Mouse (Mus musculus): ENCODE data around the gene Trim28. TPM values are rescaled to one million over a fixed set of nuclear protein-coding genes. Genes with fewer than 3 reads are reported as not detected.

Gene Trim28
- 251 and 280 TPM in 2 replicates for polyA plus RNA-seq (2014; fragmentation: Nextera tagmentation; extraction: Ambion mirVana)

GRCm38 (mm10) chr7:12998851-12999250 is at the start of gene Trim28:
Trim28 (plus strand) TSS chr7:12999114.
- no peak within 1 kb of the TSS for H3K4me3 ChIP-seq (ENCODE audit: low read depth, low read length)
- ATAC-seq (ENCODE audit: low read depth), result no peak
- 87% methylated on average over 3 of the region's 3 CpGs for WGBS
- no peaks in the 10 kb centered on the region for H3K4me1 ChIP-seq (ENCODE audit: control insufficient read depth, insufficient read depth, low read length)
- H3K9ac ChIP-seq (replicated peaks; ENCODE audit: low read depth, low read length), result no peak within 1 kb of the TSS
- H3K4me2 ChIP-seq (ENCODE audit: low read depth, low read length), result no peak within 1 kb of the TSS
- H3K27me3 ChIP-seq (ENCODE audit: control insufficient read depth, insufficient read depth, low read length), result no peaks in the 10 kb centered on the region
- no peaks in the 10 kb centered on the region for H3K36me3 ChIP-seq (ENCODE audit: control insufficient read depth, insufficient read depth, low read length)
- H3K9me3 ChIP-seq (ENCODE audit: control insufficient read depth, low read length), result no peaks in the 10 kb centered on the region
- H3K27ac ChIP-seq (ENCODE audit: low read depth, low read length), result no peak within 1 kb of the TSS

- H3K4me3 ChIP-seq (ENCODE audit: low read depth, low read length), result peak overlapping the region; percentile 47
- ATAC-seq (ENCODE audit: low read depth), result peak; percentile 10
- H3K9me3 ChIP-seq (ENCODE audit: control insufficient read depth, low read length), result no peaks in the 10 kb centered on the region
- peak overlapping the region; percentile 90 for H3K4me2 ChIP-seq (ENCODE audit: low read depth, low read length)
- H3K27ac ChIP-seq (ENCODE audit: low read depth, low read length), result peak overlapping the region; percentile 95
- no peaks in the 10 kb centered on the region for H3K36me3 ChIP-seq (ENCODE audit: control insufficient read depth, insufficient read depth, low read length)
- WGBS, result 7% methylated on average over 16 of the region's 16 CpGs
- peaks cover 7% of the 10 kb centered on the region for H3K4me1 ChIP-seq (ENCODE audit: control insufficient read depth, insufficient read depth, low read length)
- peak overlapping the region; percentile 70 for H3K9ac ChIP-seq (replicated peaks; ENCODE audit: low read depth, low read length)
- H3K27me3 ChIP-seq (ENCODE audit: control insufficient read depth, insufficient read depth, low read length), result no peaks in the 10 kb centered on the region
These were observed 49.1 kb upstream of the Trim28 start for GRCm38 (mm10) chr7:12949872-12950229.

DNA sequence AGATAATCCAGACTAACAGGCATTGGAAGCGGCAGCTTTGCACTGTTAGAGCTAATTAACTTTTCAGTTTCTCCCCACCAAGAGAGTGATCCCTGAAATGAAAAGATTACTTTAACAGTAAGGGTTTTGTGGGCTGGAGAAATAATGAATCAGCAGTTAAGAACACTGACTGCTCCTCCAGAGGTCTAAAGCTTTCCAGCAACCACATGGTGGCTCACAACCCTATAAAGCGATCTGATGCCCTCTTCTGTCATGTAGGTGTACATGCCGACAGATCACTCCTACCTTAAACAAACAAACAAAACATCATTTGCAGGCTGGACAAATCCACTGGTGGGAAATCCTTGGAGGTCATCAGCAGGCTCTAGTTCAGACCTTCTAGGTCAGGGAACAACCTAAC is 44.0 kb upstream of the Trim28 start:
- H3K9me3 ChIP-seq (ENCODE audit: control insufficient read depth, low read length), result no peaks in the 10 kb centered on the region
- H3K4me2 ChIP-seq (ENCODE audit: low read depth, low read length), result no peak overlapping the region
- 64% methylated on average over 3 of the region's 3 CpGs for WGBS
- no peak overlapping the region for H3K9ac ChIP-seq (replicated peaks; ENCODE audit: low read depth, low read length)
- no peaks in the 10 kb centered on the region for H3K27me3 ChIP-seq (ENCODE audit: control insufficient read depth, insufficient read depth, low read length)
- H3K36me3 ChIP-seq (ENCODE audit: control insufficient read depth, insufficient read depth, low read length), result no peaks in the 10 kb centered on the region
- ATAC-seq (ENCODE audit: low read depth), result no peak
- H3K4me3 ChIP-seq (ENCODE audit: low read depth, low read length), result no peak overlapping the region
- peaks cover 4% of the 10 kb centered on the region; the same call in 1 of the 2 replicates for H3K4me1 ChIP-seq (ENCODE audit: control insufficient read depth, insufficient read depth, low read length)
- no peak overlapping the region for H3K27ac ChIP-seq (ENCODE audit: low read depth, low read length)

- H3K27ac ChIP-seq (ENCODE audit: low read depth, low read length), result no peak overlapping the region
These were observed 41.4 kb upstream of the Trim28 start for GRCm38 (mm10) chr7:12957511-12957910.

GRCm38 (mm10) chr7:12958948-12959347 is 40.0 kb upstream of the Trim28 start:
- 83% methylated on average over 4 of the region's 4 CpGs for WGBS

More at GRCm38 (mm10) chr7:12957511-12957910, 41.4 kb upstream of the Trim28 start:
- no peaks in the 10 kb centered on the region for H3K27me3 ChIP-seq (ENCODE audit: control insufficient read depth, insufficient read depth, low read length)
- WGBS, result 79% methylated on average over 5 of the region's 5 CpGs
- no peak for ATAC-seq (ENCODE audit: low read depth)
- H3K4me1 ChIP-seq (ENCODE audit: control insufficient read depth, insufficient read depth, low read length), result no peaks in the 10 kb centered on the region
- H3K4me2 ChIP-seq (ENCODE audit: low read depth, low read length), result no peak overlapping the region
- no peak overlapping the region for H3K9ac ChIP-seq (replicated peaks; ENCODE audit: low read depth, low read length)
- no peaks in the 10 kb centered on the region for H3K36me3 ChIP-seq (ENCODE audit: control insufficient read depth, insufficient read depth, low read length)
- H3K4me3 ChIP-seq (ENCODE audit: low read depth, low read length), result no peak overlapping the region
- no peaks in the 10 kb centered on the region for H3K9me3 ChIP-seq (ENCODE audit: control insufficient read depth, low read length)

GRCm38 (mm10) chr7:12959718-12960117 is 39.2 kb upstream of the Trim28 start:
- no peak for ATAC-seq (ENCODE audit: low read depth)
- Histone ChIP-seq H3K27me3 (ENCODE audit: control insufficient read depth, insufficient read depth, low read length) (no peaks in the 10 kb centered on the region), H3K4me3 (ENCODE audit: low read depth, low read length) (no peak overlapping the region), H3K4me2 (ENCODE audit: low read depth, low read length) (no peak overlapping the region), H3K9me3 (ENCODE audit: control insufficient read depth, low read length) (no peaks in the 10 kb centered on the region), H3K27ac (ENCODE audit: low read depth, low read length) (no peak overlapping the region), H3K9ac (replicated peaks; ENCODE audit: low read depth, low read length) (no peak overlapping the region), H3K4me1 (ENCODE audit: control insufficient read depth, insufficient read depth, low read length) (no peaks in the 10 kb centered on the region), H3K36me3 (ENCODE audit: control insufficient read depth, insufficient read depth, low read length) (no peaks in the 10 kb centered on the region)
- WGBS, result 17% methylated on average over 4 of the region's 4 CpGs

More at GRCm38 (mm10) chr7:12958948-12959347, 40.0 kb upstream of the Trim28 start:
- Histone ChIP-seq H3K27ac (ENCODE audit: low read depth, low read length) (no peak overlapping the region), H3K4me2 (ENCODE audit: low read depth, low read length) (no peak overlapping the region), H3K9ac (replicated peaks; ENCODE audit: low read depth, low read length) (no peak overlapping the region), H3K36me3 (ENCODE audit: control insufficient read depth, insufficient read depth, low read length) (no peaks in the 10 kb centered on the region), H3K4me3 (ENCODE audit: low read depth, low read length) (no peak overlapping the region), H3K27me3 (ENCODE audit: control insufficient read depth, insufficient read depth, low read length) (no peaks in the 10 kb centered on the region), H3K4me1 (ENCODE audit: control insufficient read depth, insufficient read depth, low read length) (no peaks in the 10 kb centered on the region), H3K9me3 (ENCODE audit: control insufficient read depth, low read length) (no peaks in the 10 kb centered on the region)
- no peak for ATAC-seq (ENCODE audit: low read depth)

- H3K4me1 ChIP-seq (ENCODE audit: control insufficient read depth, insufficient read depth, low read length), result peaks cover 5% of the 10 kb centered on the region
- WGBS, result 3% methylated on average over 29 of the region's 29 CpGs
- H3K4me2 ChIP-seq (ENCODE audit: low read depth, low read length), result peak overlapping the region; percentile 56
- peak overlapping the region; percentile 44 for H3K4me3 ChIP-seq (ENCODE audit: low read depth, low read length)
- peak overlapping the region; percentile 82 for H3K27ac ChIP-seq (ENCODE audit: low read depth, low read length)
- H3K27me3 ChIP-seq (ENCODE audit: control insufficient read depth, insufficient read depth, low read length), result no peaks in the 10 kb centered on the region; the same call in 1 of the 2 replicates
- H3K9ac ChIP-seq (replicated peaks; ENCODE audit: low read depth, low read length), result peak overlapping the region; percentile 61
- no peaks in the 10 kb centered on the region for H3K9me3 ChIP-seq (ENCODE audit: control insufficient read depth, low read length)
- no peaks in the 10 kb centered on the region for H3K36me3 ChIP-seq (ENCODE audit: control insufficient read depth, insufficient read depth, low read length)
- ATAC-seq (ENCODE audit: low read depth), result peak; percentile 80
These were observed 37.3 kb upstream of the Trim28 start for GRCm38 (mm10) chr7:12961511-12962141.

DNA sequence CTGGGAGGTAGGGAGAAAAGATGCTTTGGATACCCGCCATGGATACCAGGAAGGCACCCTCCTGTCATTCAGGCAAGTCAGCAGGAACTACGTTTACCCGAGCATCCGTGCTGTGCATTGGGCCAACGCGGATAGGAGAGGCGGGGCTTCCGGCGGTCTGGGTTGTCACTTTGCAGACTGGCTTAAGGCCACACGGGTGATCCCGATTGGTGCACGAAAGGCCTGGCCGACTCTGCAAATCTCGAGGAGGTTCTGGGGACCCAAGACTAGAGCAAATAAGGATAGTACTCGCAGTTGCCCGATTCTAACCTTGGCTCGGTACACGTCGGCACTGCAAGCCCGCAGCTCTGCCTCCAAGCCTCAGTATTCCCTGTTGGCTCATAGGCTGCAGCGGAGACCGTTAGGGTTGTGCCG is 33.2 kb upstream of the Trim28 start, which contains the start of gene Zfp324:
Gene Zfp324, plus strand, starts transcription at position 161 of the 414 bp plus-strand sequence.
- H3K4me3 ChIP-seq (ENCODE audit: low read depth, low read length), result peak within 1 kb of the TSS; percentile 84
- ATAC-seq (ENCODE audit: low read depth), result peak; percentile 93
- H3K9me3 ChIP-seq (ENCODE audit: control insufficient read depth, low read length), result no peaks in the 10 kb centered on the region
- WGBS, result under 1% methylated on average over 23 of the region's 23 CpGs
- H3K4me1 ChIP-seq (ENCODE audit: control insufficient read depth, insufficient read depth, low read length), result peaks cover 14% of the 10 kb centered on the region
- H3K27ac ChIP-seq (ENCODE audit: low read depth, low read length), result peak within 1 kb of the TSS; percentile 86
- H3K9ac ChIP-seq (replicated peaks; ENCODE audit: low read depth, low read length), result peak within 1 kb of the TSS; percentile 91
- H3K36me3 ChIP-seq (ENCODE audit: control insufficient read depth, insufficient read depth, low read length), result peaks cover 15% of the 10 kb centered on the region
- H3K4me2 ChIP-seq (ENCODE audit: low read depth, low read length), result peak within 1 kb of the TSS; percentile 92
- H3K27me3 ChIP-seq (ENCODE audit: control insufficient read depth, insufficient read depth, low read length), result no peaks in the 10 kb centered on the region; the same call in 1 of the 2 replicates

DNA sequence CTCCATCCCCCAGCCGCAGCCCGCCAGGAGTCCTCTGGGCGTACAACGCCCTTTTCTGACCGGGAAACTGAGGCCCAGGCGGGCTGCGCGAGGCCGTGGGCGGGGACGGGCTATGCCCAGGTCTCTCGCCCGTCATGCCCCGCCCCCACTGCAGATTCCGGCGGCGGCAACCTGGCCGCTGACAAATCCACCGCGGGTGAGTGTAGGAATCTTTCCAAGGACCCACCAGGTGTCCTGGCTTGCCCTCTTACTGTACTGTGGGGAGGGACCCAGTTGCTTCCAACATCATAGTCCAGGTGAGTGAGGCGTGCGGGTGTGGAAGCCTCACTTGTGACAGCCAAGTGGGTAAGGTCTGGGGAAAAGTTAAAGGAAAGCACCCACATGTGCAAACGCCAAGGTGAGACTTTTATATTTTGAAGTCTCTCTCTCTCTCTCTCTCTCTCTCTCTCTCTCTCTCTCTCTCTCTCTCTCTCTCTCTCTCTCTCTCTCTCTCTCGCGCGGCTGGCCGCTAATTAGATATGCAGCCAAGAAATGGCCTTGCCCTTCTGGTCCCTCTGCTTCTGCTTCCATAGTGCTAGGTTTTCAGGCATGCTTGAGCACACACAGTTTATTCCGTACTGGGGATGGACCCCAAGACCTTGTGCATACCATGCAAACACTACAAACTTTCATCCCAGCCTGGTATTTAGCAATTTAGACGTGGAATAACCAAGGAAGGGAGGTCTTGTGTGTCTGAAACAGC is 32.6 kb upstream of the Trim28 start:
- Histone ChIP-seq H3K9ac (replicated peaks; ENCODE audit: low read depth, low read length) (peak overlapping the region; percentile 91), H3K9me3 (ENCODE audit: control insufficient read depth, low read length) (no peaks in the 10 kb centered on the region), H3K27ac (ENCODE audit: low read depth, low read length) (peak overlapping the region; percentile 86), H3K27me3 (ENCODE audit: control insufficient read depth, insufficient read depth, low read length) (no peaks in the 10 kb centered on the region; the same call in 1 of the 2 replicates), H3K36me3 (ENCODE audit: control insufficient read depth, insufficient read depth, low read length) (peaks cover 21% of the 10 kb centered on the region), H3K4me2 (ENCODE audit: low read depth, low read length) (peak overlapping the region; percentile 92), H3K4me3 (ENCODE audit: low read depth, low read length) (peak overlapping the region; percentile 84), H3K4me1 (ENCODE audit: control insufficient read depth, insufficient read depth, low read length) (peaks cover 14% of the 10 kb centered on the region)
- ATAC-seq (ENCODE audit: low read depth), result peak; percentile 45
- WGBS, result under 1% methylated on average over 29 of the region's 29 CpGs

Measured in neural tube, embryonic 14.5 days (tissue).